Mouse (Mus musculus): Measurements from ENCODE around the gene Clic4. TPM values are rescaled to one million over a fixed set of nuclear protein-coding genes. Genes with fewer than 3 reads are reported as not detected.

The Clic4 gene
- 29.7 and 33.7 TPM in 2 replicates for polyA plus RNA-seq (2012; rRNA removed)

DNA sequence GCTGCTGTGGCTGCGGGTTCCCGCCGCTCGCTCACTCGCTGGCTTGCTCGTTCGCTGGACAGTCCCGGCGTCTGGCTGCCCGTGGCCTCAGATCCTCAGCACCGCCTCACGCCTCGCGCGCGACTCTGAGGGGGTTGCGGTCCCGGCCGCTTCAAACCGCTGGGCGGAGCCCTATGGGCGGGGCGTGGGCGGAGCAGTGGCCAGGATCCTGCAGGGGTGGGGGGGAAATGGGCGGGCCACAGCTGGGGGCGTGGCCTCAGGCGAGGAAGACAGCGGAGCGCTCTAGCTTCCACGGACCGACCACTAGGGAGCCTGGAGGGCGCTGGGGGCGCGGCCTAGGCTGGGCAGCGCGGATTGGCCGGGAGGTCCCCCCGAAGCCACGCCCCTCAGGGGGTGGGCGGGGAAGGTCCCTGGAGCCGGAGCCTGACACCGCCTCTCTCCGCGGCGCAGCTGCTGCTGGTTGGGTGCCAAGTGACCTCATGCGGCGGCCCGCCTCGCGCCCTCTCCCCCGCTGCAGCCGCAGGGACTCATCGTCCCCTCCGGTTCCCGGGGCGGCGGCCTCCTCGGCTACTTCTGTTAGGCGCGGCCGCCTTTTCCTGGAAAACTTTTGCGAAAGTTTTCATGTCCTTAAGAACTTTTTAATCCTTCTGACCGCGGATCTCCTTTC, at the start of gene Clic4:
TSS of gene Clic4 (minus strand) at position 175 of the 667 bp plus-strand sequence.

Other genes with a start within 250 kb of the Clic4 start
- gene Runx3, start 152.2 kb downstream of the Clic4 start, polyA plus RNA-seq (2012; rRNA removed): 0.46 and 0.55 TPM in 2 replicates
- 22.8 and 31.0 TPM in 2 replicates for gene Srrm1, start 80.5 kb upstream of the Clic4 start, polyA plus RNA-seq (2012; rRNA removed)
- 0.02 and 0.13 TPM in 2 replicates for gene Ncmap, start 125.4 kb upstream of the Clic4 start, polyA plus RNA-seq (2012; rRNA removed)
- gene Rcan3, start 161.0 kb upstream of the Clic4 start, polyA plus RNA-seq (2012; rRNA removed): 2.4 and 2.5 TPM in 2 replicates
- gene Stpg1, start 222.0 kb upstream of the Clic4 start, polyA plus RNA-seq (2012; rRNA removed): 0.01 TPM in 1 of 2 replicates, not detected in the other
- 2.3 and 2.8 TPM in 2 replicates for gene Nipal3, start 222.2 kb upstream of the Clic4 start, polyA plus RNA-seq (2012; rRNA removed)

Data from liver, embryonic 18 days (tissue).